Mouse (Mus musculus) forebrain, embryonic 10.5 days (tissue): ENCODE measurements around the gene Dvl3. TPM values are rescaled to one million over a fixed set of nuclear protein-coding genes. Genes with fewer than 3 reads are reported as not detected.
"Not testable (repeated sequence)": the region's sequence is repeated elsewhere in the genome, so short reads cannot be mapped to it uniquely, and the experiment has no call there.

Source experiments
- DNase-seq: peaks from one replicate; pipeline ENCODE4 v3.0.0-alpha.2; 2017; ENCODE audit warnings: low spot score; ENCODE audit errors: extremely low spot score
- H3K27ac ChIP-seq: fragments of 300-500 bp; sonication (generic); 2 replicates; pipeline ENCODE4 v1.5.1; 2016; ENCODE audit warnings: mild to moderate bottlenecking
- H3K27me3 ChIP-seq: fragments of 300-500 bp; sonication (generic); 2 replicates; pipeline ENCODE4 v1.6.1; 2016; ENCODE audit warnings: mild to moderate bottlenecking; ENCODE audit not compliant: poor library complexity, severe bottlenecking
- H3K36me3 ChIP-seq: fragments of 300-500 bp; sonication (generic); replicated peaks from 2 replicates; pipeline ENCODE4 v1.6.1; 2016; ENCODE audit warnings: mild to moderate bottlenecking, moderate library complexity
- H3K4me1 ChIP-seq: fragments of 300-500 bp; sonication (generic); 2 replicates; pipeline ENCODE4 v1.6.1; 2016
- H3K4me3 ChIP-seq: fragments of 300-500 bp; sonication (generic); 2 replicates; pipeline ENCODE4 v1.5.1; 2016; ENCODE audit warnings: mild to moderate bottlenecking, moderate library complexity
- H3K9me3 ChIP-seq: fragments of 300-500 bp; sonication (generic); 2 replicates; pipeline ENCODE4 v1.6.1; 2016; ENCODE audit warnings: mild to moderate bottlenecking, moderate library complexity
- WGBS: fragments of 180-500 bp; shearing (Covaris S2); methylation state at CpG from one replicate; pipeline ENCODE4 v1.1.7; 2016; 5-methylcytosine and 5-hydroxymethylcytosine counted together
- polyA plus RNA-seq: library from polyadenylated mRNA; unstranded; fragments of >200 nt; fragmentation: Nextera tagmentation; extraction: Ambion mirVana; gene quantifications from 2 replicates; pipeline ENCODE4 v1.2.1, GENCODE M21; 2016

The Dvl3 gene
- polyA plus RNA-seq, 1 experiment from 2014 or later: 30.5 TPM

DNA sequence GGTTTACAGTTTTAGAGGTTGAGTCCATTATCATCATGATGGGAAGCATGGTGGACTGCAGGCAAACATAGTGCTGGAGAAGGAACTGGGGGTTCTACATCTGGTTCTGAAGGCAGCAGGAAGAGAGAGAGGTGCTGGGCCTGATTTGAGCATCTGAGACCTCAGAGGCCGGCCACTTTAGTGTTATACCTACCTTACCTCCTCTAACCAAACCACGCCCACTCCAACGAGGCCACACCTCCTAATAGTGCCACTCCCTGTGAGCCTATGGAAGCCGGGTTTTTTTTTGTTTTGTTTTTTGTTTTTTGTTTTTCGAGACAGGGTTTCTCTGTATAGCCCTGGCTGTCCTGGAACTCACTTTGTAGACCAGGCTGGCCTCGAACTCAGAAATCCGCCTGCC is 33.1 kb upstream of the Dvl3 start:
- H3K9me3 ChIP-seq, H3K36me3 ChIP-seq, H3K4me3 ChIP-seq, DNase-seq, H3K27ac ChIP-seq, H3K4me1 ChIP-seq, H3K27me3 ChIP-seq: not testable (repeated sequence)
- WGBS: 87% methylated on average over 7 of the region's 7 CpGs

DNA sequence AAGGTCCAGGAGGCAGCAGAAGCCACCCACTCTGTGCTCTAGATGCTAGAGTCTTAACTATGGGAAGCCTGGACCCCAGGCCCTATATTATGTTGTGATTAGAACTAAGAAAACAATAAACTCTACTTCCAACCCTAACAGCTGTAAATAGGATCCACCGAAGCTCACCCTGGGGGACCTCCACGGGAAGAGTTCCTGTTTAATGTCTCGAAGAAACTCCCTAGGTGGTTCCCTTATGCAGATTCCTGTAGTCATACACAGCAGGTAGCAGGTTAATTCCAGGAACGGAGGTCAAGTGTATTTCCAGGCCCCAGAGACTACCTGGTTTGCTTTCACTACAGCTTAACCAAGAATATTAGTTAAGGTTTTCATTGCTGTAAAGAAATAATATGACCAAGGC is 31.7 kb upstream of the Dvl3 start:
- 50% methylated on average over 4 of the region's 4 CpGs for WGBS
- Histone ChIP-seq H3K27me3 (no peaks in the 10 kb centered on the region), H3K4me1 (no peaks in the 10 kb centered on the region), H3K9me3 (no peaks in the 10 kb centered on the region), H3K27ac (no peak overlapping the region), H3K36me3 (no peaks in the 10 kb centered on the region), H3K4me3 (no peak overlapping the region)
- DNase-seq: no peak

DNA sequence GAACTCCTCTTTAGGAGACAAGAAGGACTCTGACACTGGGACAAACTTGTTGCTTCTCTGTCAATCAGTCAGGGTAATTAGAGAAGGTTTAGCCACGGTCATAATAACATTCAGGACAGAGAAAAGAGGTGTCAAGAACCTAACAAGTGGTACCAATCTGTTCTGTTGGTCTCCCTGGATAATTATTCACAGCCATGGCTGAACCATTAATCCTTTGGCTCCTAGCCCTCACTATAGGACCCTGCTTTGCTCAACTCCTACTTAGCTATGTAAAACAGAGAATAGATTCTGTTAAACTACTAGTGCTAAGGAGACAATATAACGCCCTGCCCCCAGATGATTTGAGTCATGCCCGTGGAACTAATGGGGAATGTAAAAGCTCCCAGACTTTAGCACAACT is 30.7 kb upstream of the Dvl3 start:
- no peaks in the 10 kb centered on the region for H3K36me3 ChIP-seq
- H3K9me3 ChIP-seq: no peaks in the 10 kb centered on the region
- no peak overlapping the region for H3K27ac ChIP-seq
- H3K4me3 ChIP-seq: no peak overlapping the region
- WGBS: 79% methylated on average over 3 of the region's 3 CpGs
- DNase-seq: no peak
- H3K4me1 ChIP-seq: no peaks in the 10 kb centered on the region
- no peaks in the 10 kb centered on the region for H3K27me3 ChIP-seq

DNA sequence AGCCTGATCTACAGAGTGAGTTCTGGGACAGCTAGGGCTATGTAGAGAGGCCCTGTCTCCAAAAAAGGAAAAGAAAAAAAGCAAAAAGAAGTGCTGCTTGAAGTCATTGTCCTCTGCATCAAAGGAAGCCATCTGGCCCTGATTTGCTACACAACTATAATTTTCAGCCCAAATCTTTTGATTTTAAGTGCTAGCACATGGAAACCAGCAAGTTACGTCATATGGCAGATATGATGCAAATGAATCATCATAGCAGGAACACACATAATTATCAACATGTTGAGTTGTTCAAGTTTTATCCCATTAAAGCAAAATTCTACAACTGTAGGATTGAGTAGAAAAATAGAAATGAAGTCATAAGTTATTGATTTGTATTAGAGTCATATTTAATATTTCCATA is 28.6 kb upstream of the Dvl3 start:
- Histone ChIP-seq H3K4me1 (no peaks in the 10 kb centered on the region), H3K4me3 (no peak overlapping the region), H3K27ac (no peak overlapping the region), H3K9me3 (no peaks in the 10 kb centered on the region), H3K36me3 (no peaks in the 10 kb centered on the region), H3K27me3 (no peaks in the 10 kb centered on the region)
- no peak for DNase-seq
- WGBS: 89% methylated on average over 1 of the region's 1 CpGs

DNA sequence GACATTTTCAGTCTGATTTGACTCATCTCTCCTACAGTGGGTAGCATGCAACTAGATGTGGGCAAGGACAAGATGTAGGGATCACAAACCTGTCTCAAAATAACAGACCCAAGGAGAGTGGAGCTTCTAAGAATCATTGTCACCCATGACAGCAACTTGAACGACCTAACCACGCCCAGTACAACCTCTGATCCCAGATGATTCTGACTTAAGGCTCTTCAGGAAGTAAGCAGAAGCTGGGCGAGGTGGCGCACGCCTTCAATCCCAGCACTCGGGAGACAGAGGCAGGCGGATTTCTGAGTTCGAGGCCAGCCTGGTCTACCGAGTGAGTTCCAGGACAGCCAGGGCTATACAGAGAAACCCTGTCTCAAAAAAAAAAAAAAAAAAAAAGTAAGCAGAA is 28.0 kb upstream of the Dvl3 start:
- H3K4me3 ChIP-seq, H3K27me3 ChIP-seq, H3K36me3 ChIP-seq, H3K9me3 ChIP-seq, H3K4me1 ChIP-seq, H3K27ac ChIP-seq, DNase-seq: not testable (repeated sequence)
- WGBS: 88% methylated on average over 9 of the region's 9 CpGs

DNA sequence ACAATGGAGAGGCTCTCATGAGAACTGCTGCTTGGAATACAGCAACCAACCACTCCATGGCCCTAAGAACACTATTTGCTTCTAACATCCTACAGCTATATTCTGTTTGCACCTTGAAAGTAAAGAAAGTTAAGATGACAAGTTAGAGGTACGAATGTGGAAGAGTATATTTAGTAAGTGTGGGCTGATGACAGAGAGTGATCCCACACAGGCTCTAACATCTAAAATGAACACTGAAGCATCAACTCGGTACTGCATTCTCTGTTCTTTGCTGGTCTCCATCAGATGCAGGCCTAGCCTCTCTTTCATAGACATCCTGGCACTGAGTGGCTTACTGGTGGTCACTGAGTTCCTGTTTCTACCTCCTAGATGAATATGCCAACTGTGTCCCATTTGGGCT is 27.5 kb upstream of the Dvl3 start:
- DNase-seq: no peak
- H3K36me3 ChIP-seq: no peaks in the 10 kb centered on the region
- no peaks in the 10 kb centered on the region for H3K9me3 ChIP-seq
- WGBS: 93% methylated on average over 2 of the region's 2 CpGs
- H3K27ac ChIP-seq: no peak overlapping the region
- H3K4me3 ChIP-seq: no peak overlapping the region
- no peaks in the 10 kb centered on the region for H3K27me3 ChIP-seq
- H3K4me1 ChIP-seq: no peaks in the 10 kb centered on the region

DNA sequence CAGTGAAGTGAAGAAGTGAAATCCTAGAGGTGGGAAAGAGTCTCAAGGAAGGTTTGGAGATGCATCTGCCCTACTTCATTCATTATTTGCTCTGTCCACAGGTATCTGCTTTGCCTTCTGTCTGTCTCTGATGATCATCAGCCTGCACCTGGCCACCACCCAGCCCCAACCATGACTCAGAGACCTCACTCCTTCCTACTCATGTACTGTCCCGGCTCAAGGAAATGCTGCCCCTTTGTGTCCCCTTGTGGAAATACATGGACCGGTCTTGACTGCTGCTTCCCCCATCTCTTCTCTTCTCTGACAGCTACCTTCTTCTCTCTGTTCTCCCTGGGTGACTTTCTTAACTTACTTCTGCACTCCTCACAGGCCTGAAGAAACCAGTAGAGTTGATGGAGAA is 26.2 kb upstream of the Dvl3 start:
- no peaks in the 10 kb centered on the region for H3K4me1 ChIP-seq
- H3K27ac ChIP-seq: no peak overlapping the region
- H3K4me3 ChIP-seq: no peak overlapping the region
- no peaks in the 10 kb centered on the region for H3K27me3 ChIP-seq
- no peaks in the 10 kb centered on the region for H3K9me3 ChIP-seq
- H3K36me3 ChIP-seq: no peaks in the 10 kb centered on the region
- DNase-seq: no peak
- WGBS: 58% methylated on average over 2 of the region's 2 CpGs

DNA sequence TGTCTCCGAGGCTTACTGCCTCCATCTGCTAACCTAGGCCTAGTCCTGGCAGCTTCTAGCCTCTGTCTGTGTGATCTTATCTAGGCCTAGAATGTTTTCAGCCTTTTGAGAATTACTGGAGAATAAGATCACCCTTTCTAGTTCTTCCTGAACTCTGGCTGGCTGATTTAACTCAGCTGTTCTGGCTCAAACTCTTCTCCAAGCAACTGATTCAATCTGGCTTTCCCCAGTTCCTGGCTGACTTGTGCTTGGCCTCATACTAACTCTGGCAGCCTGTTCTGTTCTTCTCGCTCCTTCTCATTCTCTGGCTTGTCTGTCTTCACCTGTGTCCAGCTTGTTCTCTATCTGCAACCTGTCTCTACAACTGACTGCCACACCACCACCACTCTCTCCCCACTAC is 25.5 kb upstream of the Dvl3 start:
- Histone ChIP-seq H3K4me3 (no peak overlapping the region), H3K36me3 (no peaks in the 10 kb centered on the region), H3K4me1 (no peaks in the 10 kb centered on the region), H3K27ac (no peak overlapping the region), H3K9me3 (no peaks in the 10 kb centered on the region), H3K27me3 (no peaks in the 10 kb centered on the region)
- DNase-seq: no peak
- 87% methylated on average over 2 of the region's 2 CpGs for WGBS

DNA sequence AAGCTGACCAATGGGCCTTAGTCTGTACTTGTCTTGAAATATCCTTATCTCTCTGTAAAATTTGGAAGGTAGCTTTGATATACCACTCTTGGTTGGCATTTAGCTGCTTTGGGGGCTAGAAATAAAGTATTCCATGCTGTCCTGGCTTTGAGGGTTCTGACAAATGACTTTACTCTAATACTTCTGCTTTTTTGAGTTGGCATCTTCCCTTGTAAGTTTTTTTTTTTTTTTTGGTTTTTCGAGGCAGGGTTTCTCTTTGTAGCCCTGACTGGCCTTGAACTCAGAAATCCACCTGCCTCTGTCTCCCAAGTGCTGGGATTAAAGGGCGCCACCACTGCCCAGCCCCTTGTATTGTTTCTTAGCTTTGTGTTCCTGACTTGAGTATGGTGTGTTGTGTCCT is 23.3 kb upstream of the Dvl3 start:
- H3K27ac ChIP-seq: no peak overlapping the region
- no peak overlapping the region for H3K4me3 ChIP-seq
- H3K36me3 ChIP-seq: no peaks in the 10 kb centered on the region
- no peaks in the 10 kb centered on the region for H3K9me3 ChIP-seq
- DNase-seq: no peak
- 83% methylated on average over 2 of the region's 2 CpGs for WGBS
- H3K27me3 ChIP-seq: peaks cover 15% of the 10 kb centered on the region
- H3K4me1 ChIP-seq: peaks cover 16% of the 10 kb centered on the region

DNA sequence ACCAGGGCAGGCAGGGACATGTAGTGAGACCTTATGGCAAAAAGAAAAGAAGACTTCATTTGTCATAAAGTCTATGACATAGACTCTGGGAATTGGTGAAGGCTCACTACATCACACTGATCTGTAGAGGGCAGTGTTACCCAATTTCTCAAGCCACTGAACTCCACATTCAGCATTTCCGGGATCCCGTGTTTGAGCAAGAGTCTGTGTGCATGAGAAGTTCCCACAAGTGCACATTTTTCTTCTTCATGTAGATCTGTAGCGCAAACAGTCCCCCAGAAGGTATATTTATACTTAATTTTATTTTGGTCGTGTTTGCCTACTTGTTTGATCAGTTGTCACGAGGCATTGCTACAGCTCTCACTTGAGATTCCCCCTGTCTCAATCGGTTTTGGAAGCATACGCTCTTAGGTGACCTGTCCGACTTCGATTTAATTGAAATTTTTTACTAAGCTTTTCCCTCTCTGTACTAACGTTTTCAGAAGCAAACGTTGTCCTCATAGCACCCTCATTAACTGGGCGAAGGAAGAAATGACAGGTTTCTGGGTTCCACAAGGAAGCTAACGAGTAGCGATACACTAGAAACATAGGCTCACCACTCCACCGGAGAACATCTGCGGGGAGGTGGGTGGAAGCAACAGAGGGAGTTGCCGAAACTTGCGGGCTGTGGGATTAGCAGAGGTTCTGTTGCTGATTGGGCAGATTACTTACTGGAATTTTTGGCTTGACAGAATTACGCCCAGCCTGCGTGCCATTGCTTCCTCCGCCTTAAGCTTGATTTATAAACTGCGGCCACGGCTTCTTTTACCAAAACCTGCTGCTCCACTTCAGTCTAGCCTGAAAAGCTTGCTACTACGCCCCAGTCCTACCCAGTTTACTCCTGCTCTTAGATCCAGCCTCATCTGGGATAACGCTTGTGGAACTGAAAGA is 19.8 kb upstream of the Dvl3 start:
- whole genome bisulfite sequencing: 23% methylated on average over 25 of the region's 25 CpGs
- Histone ChIP-seq H3K4me3 (peak overlapping the region; percentile 48), H3K36me3 (peaks cover 19% of the 10 kb centered on the region), H3K4me1 (peaks cover 26% of the 10 kb centered on the region), H3K27ac (no peak overlapping the region), H3K9me3 (no peaks in the 10 kb centered on the region), H3K27me3 (peaks cover 15% of the 10 kb centered on the region)
- DNase-seq: peak; percentile 46

DNA sequence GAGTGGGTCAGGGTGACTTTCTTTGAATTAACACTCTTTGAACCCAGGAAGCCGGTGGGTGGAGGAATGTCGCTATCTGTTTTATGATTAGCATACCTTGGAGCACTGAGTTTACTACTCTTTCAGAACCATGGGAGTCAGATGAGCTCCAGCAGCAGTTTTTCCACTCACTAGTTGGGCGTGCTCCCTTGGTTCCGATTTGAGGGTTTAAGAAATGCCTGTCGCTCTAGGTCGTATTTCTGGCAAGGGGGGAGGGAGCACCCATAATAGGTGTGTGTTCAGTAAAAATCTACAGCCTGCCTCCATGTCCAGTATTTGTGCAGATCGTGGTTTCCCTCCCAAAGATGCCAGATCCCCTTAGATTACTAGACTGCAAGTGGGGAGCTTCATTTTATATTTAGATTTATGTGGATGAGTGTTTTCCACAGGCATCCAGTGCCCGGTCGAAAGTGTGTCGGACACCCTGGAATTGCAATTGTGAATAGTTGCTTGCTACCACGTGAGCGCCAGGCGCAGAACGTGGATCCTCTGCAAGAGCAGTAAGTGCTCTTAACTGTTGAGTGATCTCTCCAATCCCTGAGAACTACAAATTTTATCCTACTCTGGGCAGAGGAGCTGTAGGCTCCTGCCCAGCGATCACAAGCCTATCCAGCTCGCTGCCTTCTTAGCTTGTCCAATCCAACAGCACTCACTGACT is 18.7 kb upstream of the Dvl3 start:
- H3K9me3 ChIP-seq: no peaks in the 10 kb centered on the region
- H3K27ac ChIP-seq: peak overlapping the region; percentile 93; the same call in 1 of the 2 replicates
- peak overlapping the region; percentile 86 for H3K4me3 ChIP-seq
- peaks cover 26% of the 10 kb centered on the region for H3K4me1 ChIP-seq
- WGBS: 15% methylated on average over 16 of the region's 16 CpGs
- peaks cover 31% of the 10 kb centered on the region for H3K36me3 ChIP-seq
- H3K27me3 ChIP-seq: peaks cover 15% of the 10 kb centered on the region
- DNase-seq: peak; percentile 15

DNA sequence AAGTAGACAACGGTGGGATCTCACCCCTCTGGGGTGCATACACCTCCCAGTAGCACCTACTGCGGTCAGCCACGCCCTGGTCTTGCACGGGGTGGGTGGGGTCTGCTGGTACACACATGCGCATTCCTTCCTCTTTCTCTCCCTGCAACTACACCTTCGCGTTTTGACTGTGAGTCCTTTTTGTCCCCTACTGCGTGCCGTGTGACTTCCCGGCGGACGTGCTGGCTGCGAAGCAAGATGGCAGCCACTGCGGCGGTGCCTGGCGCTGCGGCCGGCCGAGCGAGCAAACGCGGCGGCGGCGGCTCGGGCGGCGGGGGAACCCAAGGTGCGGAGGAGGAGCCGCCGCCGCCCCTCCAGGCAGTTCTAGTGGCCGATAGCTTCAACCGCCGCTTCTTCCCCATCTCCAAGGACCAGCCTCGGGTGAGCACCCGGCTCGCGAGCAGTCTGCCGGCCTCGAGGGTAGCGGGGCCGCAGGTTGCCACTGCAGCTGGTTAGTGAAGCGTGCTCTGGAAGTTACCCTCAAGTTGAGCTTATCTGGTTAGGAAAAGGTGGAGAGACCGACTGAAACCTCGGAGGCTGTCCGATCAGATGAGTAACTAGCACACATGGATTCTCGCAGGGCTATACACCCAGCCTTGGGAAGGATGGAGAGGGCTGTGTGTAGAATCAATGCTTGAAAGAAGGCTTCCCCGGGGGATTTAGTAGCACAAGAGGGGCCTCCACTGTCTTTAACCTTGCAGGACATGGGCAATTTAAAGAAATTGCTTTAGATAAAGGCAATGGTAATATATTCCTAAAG is 17.9 kb upstream of the Dvl3 start, which contains the start of gene Eif2b5:
Gene Eif2b5, plus strand, starts transcription at position 141 of the 799 bp plus-strand sequence.
- H3K27ac ChIP-seq: peak within 1 kb of the TSS; percentile 93
- peak; percentile 88 for DNase-seq
- under 1% methylated on average over 49 of the region's 49 CpGs for WGBS
- peaks cover 26% of the 10 kb centered on the region for H3K4me1 ChIP-seq
- peaks cover 15% of the 10 kb centered on the region for H3K27me3 ChIP-seq
- peaks cover 39% of the 10 kb centered on the region for H3K36me3 ChIP-seq
- H3K9me3 ChIP-seq: no peaks in the 10 kb centered on the region
- peak within 1 kb of the TSS; percentile 86 for H3K4me3 ChIP-seq
